ENCODE assay signal across 8 mouse cellular contexts in the genomic region with DNA sequence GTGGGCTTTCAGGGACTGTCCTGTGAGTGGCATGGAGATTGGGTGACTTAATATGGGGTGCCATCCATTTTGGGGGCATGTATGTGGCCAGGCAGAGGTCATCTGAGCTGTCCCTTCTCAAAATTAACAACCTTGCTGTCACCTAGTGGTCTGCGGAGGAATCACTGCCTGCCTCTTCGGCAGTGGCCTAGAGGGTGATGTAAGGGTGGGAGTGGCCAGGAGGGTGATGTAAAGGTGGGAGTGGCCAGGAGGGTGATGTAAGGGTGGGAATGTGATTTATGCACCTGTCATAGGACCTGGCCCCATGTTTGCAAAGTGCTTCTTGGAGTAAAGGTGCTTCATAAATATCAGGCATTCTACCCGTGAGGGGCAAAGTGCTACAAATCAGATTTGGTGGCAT.
DNase-seq lines count a peak whose midpoint lies in the region; ATAC-seq and TF ChIP-seq lines count a peak whose summit lies in the region.

No protein-coding gene starts in this region.

- no peaks in the 10 kb centered on the region for H3K9me3 ChIP-seq in heart, embryonic 16.5 days (replicated peaks; ENCODE audit: control insufficient read depth, low read length)
- H3K9me3 ChIP-seq in forebrain, postnatal 0 days (ENCODE audit: low read length) = no peaks in the 10 kb centered on the region
- H3K9me3 ChIP-seq in lung, embryonic 16.5 days (ENCODE audit: control insufficient read depth, low read length) = no peaks in the 10 kb centered on the region

- ATAC-seq in heart, embryonic 16.5 days (replicated peaks; ENCODE audit: extremely low read depth, insufficient read depth, low FRiP score) = peak; percentile 55; the same call in 1 of the 2 replicates
- ATAC-seq in forebrain, postnatal 0 days = peak; percentile 63
- peak; percentile 52; the same call in 1 of the 2 replicates for ATAC-seq in lung, embryonic 16.5 days (ENCODE audit: low read depth)
- no peak for ATAC-seq in inflammation-experienced regulatory T-cells, adult 6 months

- no peak overlapping the region for H3K4me2 ChIP-seq in heart, embryonic 16.5 days (ENCODE audit: low read depth, low read length)
- H3K4me2 ChIP-seq in forebrain, postnatal 0 days (ENCODE audit: low read depth) = no peak overlapping the region
- no peak overlapping the region for H3K4me2 ChIP-seq in lung, embryonic 16.5 days (ENCODE audit: low read depth, low read length)

- DNase-seq in heart, postnatal 10 days = no peak
- peak; percentile 34 for DNase-seq in NIH3T3 (ENCODE audit: low read depth)
- no peak for DNase-seq in forebrain, postnatal 0 days
- peak; percentile 51 for DNase-seq in yolk sac, embryonic 10.5 days (ENCODE audit: low spot score)
- no peak for DNase-seq in spleen, adult 18-20 months

- H3K4me3 ChIP-seq in heart, embryonic 16.5 days (ENCODE audit: low read length) = no peak overlapping the region
- no peak overlapping the region for H3K4me3 ChIP-seq in forebrain, postnatal 0 days (ENCODE audit: low read depth, low read length)
- no peak overlapping the region for H3K4me3 ChIP-seq in lung, embryonic 16.5 days (ENCODE audit: low read length)

- no peak overlapping the region for H3K27ac ChIP-seq in heart, embryonic 16.5 days (ENCODE audit: low read length)
- H3K27ac ChIP-seq in forebrain, postnatal 0 days (ENCODE audit: low read depth, low read length) = no peak overlapping the region
- H3K27ac ChIP-seq in lung, embryonic 16.5 days (ENCODE audit: low read length) = no peak overlapping the region

- H3K9ac ChIP-seq in heart, embryonic 16.5 days (ENCODE audit: low read length) = no peak overlapping the region
- H3K9ac ChIP-seq in forebrain, postnatal 0 days = no peak overlapping the region
- no peak overlapping the region for H3K9ac ChIP-seq in lung, embryonic 16.5 days (ENCODE audit: low read length)

- WGBS in heart, embryonic 16.5 days = 36% methylated on average over 3 of the region's 3 CpGs
- 35% methylated on average over 3 of the region's 3 CpGs for WGBS in forebrain, postnatal 0 days
- WGBS in lung, embryonic 16.5 days = 35% methylated on average over 3 of the region's 3 CpGs

- peaks cover 8% of the 10 kb centered on the region for H3K4me1 ChIP-seq in heart, embryonic 16.5 days (ENCODE audit: control insufficient read depth, insufficient read depth, low read length)
- no peaks in the 10 kb centered on the region for H3K4me1 ChIP-seq in forebrain, postnatal 0 days (ENCODE audit: insufficient read depth)
- 0 out of 2 replicates have a peak, but pooled peaks cover 2% of the 10 kb centered on the region for H3K4me1 ChIP-seq in lung, embryonic 16.5 days (replicated peaks; ENCODE audit: control insufficient read depth, insufficient read depth, low read length)

- TF ChIP-seq CTCF in forebrain, postnatal 0 days (IDR thresholded peaks at IDR 0.05; ENCODE audit: low read depth) = peak; percentile 40; the same call in 1 of the 2 replicates

- no peaks in the 10 kb centered on the region for H3K27me3 ChIP-seq in heart, embryonic 16.5 days (ENCODE audit: control insufficient read depth, insufficient read depth, low read length)
- H3K27me3 ChIP-seq in forebrain, postnatal 0 days (ENCODE audit: insufficient read depth, low read length) = no peaks in the 10 kb centered on the region
- H3K27me3 ChIP-seq in lung, embryonic 16.5 days (ENCODE audit: control insufficient read depth, insufficient read depth, low read depth, low read length) = no peaks in the 10 kb centered on the region

- peaks cover 5% of the 10 kb centered on the region for H3K36me3 ChIP-seq in heart, embryonic 16.5 days (ENCODE audit: control insufficient read depth, insufficient read depth)
- H3K36me3 ChIP-seq in forebrain, postnatal 0 days (ENCODE audit: insufficient read depth) = no peaks in the 10 kb centered on the region
- no peaks in the 10 kb centered on the region for H3K36me3 ChIP-seq in lung, embryonic 16.5 days (ENCODE audit: control insufficient read depth, insufficient read depth, low read length)

- intact Hi-C loops in heart, postnatal 10 days (cut with DNase I) = no loop called here

Comparison
In these comparisons a context has a peak if more than half of its experiments do, and no peak if none do; other contexts are left out.
1. DNase-seq: peak in NIH3T3 (single experiment) and yolk sac, embryonic 10.5 days (single experiment); none in heart, postnatal 10 days (0 of 2), forebrain, postnatal 0 days (single experiment) and spleen, adult 18-20 months (0 of 2).